Mouse (Mus musculus) neural tube, embryonic 12.5 days (tissue): ENCODE results near the gene Ypel1. TPM values are rescaled to one million over a fixed set of nuclear protein-coding genes. Genes with fewer than 3 reads are reported as not detected.

Experiments
- ATAC-seq: fragments of 200-750 bp; cut with Nextera tagmentation; 2 replicates; pipeline ENCODE4 v1.8.0; 2017; ENCODE audit warnings: low read depth, mild to moderate bottlenecking, moderate TSS enrichment, moderate library complexity; ENCODE audit not compliant: low FRiP score
- H3K27ac ChIP-seq: fragments of 300-500 bp; sonication (generic); 2 replicates; pipeline ENCODE4 v1.5.1; 2016
- H3K27me3 ChIP-seq: fragments of 300-500 bp; sonication (generic); replicated peaks from 2 replicates; pipeline ENCODE4 v1.6.1; 2016; ENCODE audit warnings: mild to moderate bottlenecking
- H3K36me3 ChIP-seq: fragments of 300-500 bp; sonication (generic); 2 replicates; pipeline ENCODE4 v1.6.1; 2016; ENCODE audit warnings: mild to moderate bottlenecking
- H3K4me1 ChIP-seq: fragments of 300-500 bp; sonication (generic); 2 replicates; pipeline ENCODE4 v1.6.1; 2016
- H3K4me2 ChIP-seq: fragments of 300-500 bp; sonication (generic); replicated peaks from 2 replicates; pipeline ENCODE4 v1.6.1; 2016; ENCODE audit warnings: mild to moderate bottlenecking
- H3K4me3 ChIP-seq: fragments of 300-500 bp; sonication (generic); 2 replicates; pipeline ENCODE4 v1.5.1; 2016
- H3K9ac ChIP-seq: fragments of 300-500 bp; sonication (generic); 2 replicates; pipeline ENCODE4 v1.6.1; 2016; ENCODE audit warnings: mild to moderate bottlenecking
- H3K9me3 ChIP-seq: fragments of 300-500 bp; sonication (generic); 2 replicates; pipeline ENCODE4 v1.6.1; 2016; ENCODE audit warnings: mild to moderate bottlenecking
- WGBS: fragments of 180-500 bp; shearing (Covaris S2); methylation state at CpG from one replicate; pipeline ENCODE4 v1.1.7; 2016; 5-methylcytosine and 5-hydroxymethylcytosine counted together
- polyA plus RNA-seq: library from polyadenylated mRNA; unstranded; fragments of >200 nt; fragmentation: Nextera tagmentation; extraction: Ambion mirVana; gene quantifications from 2 replicates; pipeline ENCODE4 v1.2.1, GENCODE M21; 2016

Gene Ypel1
- polyA plus RNA-seq, result 95.0 and 98.6 TPM in 2 replicates

GRCm38 (mm10) chr16:17069511-17070443, at the start of gene Ypel1:
Ypel1 (plus strand) TSS chr16:17069696.
- H3K9ac ChIP-seq, result peak within 1 kb of the TSS; percentile 87
- peak within 1 kb of the TSS; percentile 73 for H3K4me3 ChIP-seq
- H3K27ac ChIP-seq, result peak within 1 kb of the TSS; percentile 80
- ATAC-seq, result peak; percentile 97
- no peaks in the 10 kb centered on the region for H3K27me3 ChIP-seq
- WGBS, result under 1% methylated on average over 76 of the region's 76 CpGs
- 0 out of 2 replicates have a peak, but pooled peaks cover 6% of the 10 kb centered on the region for H3K4me1 ChIP-seq
- H3K4me2 ChIP-seq, result peak within 1 kb of the TSS; percentile 73
- H3K36me3 ChIP-seq, result peaks cover 7% of the 10 kb centered on the region
- H3K9me3 ChIP-seq, result no peaks in the 10 kb centered on the region

GRCm38 (mm10) chr16:17024469-17025148, 44.9 kb upstream of the Ypel1 start:
- no peaks in the 10 kb centered on the region for H3K27me3 ChIP-seq
- H3K4me2 ChIP-seq, result no peak overlapping the region
- no peak overlapping the region for H3K4me3 ChIP-seq
- no peak for ATAC-seq
- no peak overlapping the region for H3K27ac ChIP-seq
- H3K9me3 ChIP-seq, result no peaks in the 10 kb centered on the region
- H3K4me1 ChIP-seq, result no peaks in the 10 kb centered on the region
- H3K9ac ChIP-seq, result no peak overlapping the region
- WGBS, result 93% methylated on average over 3 of the region's 3 CpGs
- peaks cover 52% of the 10 kb centered on the region for H3K36me3 ChIP-seq

- Histone ChIP-seq H3K4me3 (no peak overlapping the region), H3K9ac (no peak overlapping the region), H3K9me3 (no peaks in the 10 kb centered on the region), H3K4me1 (no peaks in the 10 kb centered on the region), H3K27me3 (no peaks in the 10 kb centered on the region), H3K27ac (no peak overlapping the region), H3K36me3 (peaks cover 43% of the 10 kb centered on the region), H3K4me2 (no peak overlapping the region)
- 71% methylated on average over 4 of the region's 4 CpGs for WGBS
- no peak for ATAC-seq
These were observed 39.4 kb upstream of the Ypel1 start for GRCm38 (mm10) chr16:17029971-17030695.

- no peak for ATAC-seq
- H3K27ac ChIP-seq, result no peak overlapping the region
- H3K4me3 ChIP-seq, result no peak overlapping the region
- peaks cover 57% of the 10 kb centered on the region for H3K36me3 ChIP-seq
- no peak overlapping the region for H3K4me2 ChIP-seq
- no peak overlapping the region for H3K9ac ChIP-seq
- H3K9me3 ChIP-seq, result no peaks in the 10 kb centered on the region
- H3K4me1 ChIP-seq, result no peaks in the 10 kb centered on the region
- H3K27me3 ChIP-seq, result no peaks in the 10 kb centered on the region
- WGBS, result 96% methylated on average over 2 of the region's 2 CpGs
These were observed 35.7 kb upstream of the Ypel1 start for GRCm38 (mm10) chr16:17033754-17034153.

- H3K4me3 ChIP-seq, result no peak overlapping the region
- no peak overlapping the region for H3K9ac ChIP-seq
- H3K4me2 ChIP-seq, result no peak overlapping the region
- no peaks in the 10 kb centered on the region for H3K27me3 ChIP-seq
- H3K36me3 ChIP-seq, result peaks cover 81% of the 10 kb centered on the region
- H3K9me3 ChIP-seq, result no peaks in the 10 kb centered on the region
- H3K27ac ChIP-seq, result no peak overlapping the region
- no peak for ATAC-seq
- H3K4me1 ChIP-seq, result no peaks in the 10 kb centered on the region
- 95% methylated on average over 3 of the region's 3 CpGs for WGBS
These were observed 28.8 kb upstream of the Ypel1 start for GRCm38 (mm10) chr16:17040716-17041115.

- Histone ChIP-seq H3K4me1 (no peaks in the 10 kb centered on the region), H3K4me3 (no peak overlapping the region), H3K27me3 (no peaks in the 10 kb centered on the region), H3K9ac (no peak overlapping the region), H3K4me2 (no peak overlapping the region), H3K9me3 (no peaks in the 10 kb centered on the region), H3K36me3 (peaks cover 74% of the 10 kb centered on the region), H3K27ac (no peak overlapping the region)
- 94% methylated on average over 1 of the region's 1 CpGs for WGBS
- no peak for ATAC-seq
These were observed 28.1 kb upstream of the Ypel1 start for GRCm38 (mm10) chr16:17041417-17041816.

- Histone ChIP-seq H3K4me3 (no peak overlapping the region), H3K36me3 (peaks cover 67% of the 10 kb centered on the region), H3K27ac (no peak overlapping the region), H3K4me2 (no peak overlapping the region), H3K4me1 (no peaks in the 10 kb centered on the region), H3K9me3 (no peaks in the 10 kb centered on the region), H3K27me3 (no peaks in the 10 kb centered on the region), H3K9ac (no peak overlapping the region)
- WGBS, result 89% methylated on average over 3 of the region's 3 CpGs
- no peak for ATAC-seq
These were observed 25.2 kb upstream of the Ypel1 start for GRCm38 (mm10) chr16:17044320-17044719.

- no peak overlapping the region for H3K4me3 ChIP-seq
- H3K27me3 ChIP-seq, result no peaks in the 10 kb centered on the region
- H3K36me3 ChIP-seq, result peaks cover 64% of the 10 kb centered on the region
- H3K4me1 ChIP-seq, result no peaks in the 10 kb centered on the region
- H3K9me3 ChIP-seq, result no peaks in the 10 kb centered on the region
- 30% methylated on average over 3 of the region's 3 CpGs for WGBS
- peak; percentile 61; the same call in 1 of the 2 replicates for ATAC-seq
- H3K27ac ChIP-seq, result no peak overlapping the region
- H3K9ac ChIP-seq, result no peak overlapping the region
- H3K4me2 ChIP-seq, result no peak overlapping the region
These were observed 24.2 kb upstream of the Ypel1 start for GRCm38 (mm10) chr16:17045287-17045686.

GRCm38 (mm10) chr16:17049886-17050285, 19.6 kb upstream of the Ypel1 start:
- Histone ChIP-seq H3K9me3 (no peaks in the 10 kb centered on the region), H3K4me1 (no peaks in the 10 kb centered on the region), H3K4me2 (no peak overlapping the region), H3K27ac (no peak overlapping the region), H3K36me3 (peaks cover 24% of the 10 kb centered on the region), H3K9ac (no peak overlapping the region), H3K4me3 (no peak overlapping the region), H3K27me3 (no peaks in the 10 kb centered on the region)
- ATAC-seq, result no peak
- WGBS, result 92% methylated on average over 1 of the region's 1 CpGs

- ATAC-seq, result no peak; the same call in 1 of the 2 replicates
- no peak overlapping the region for H3K4me2 ChIP-seq
- no peaks in the 10 kb centered on the region for H3K27me3 ChIP-seq
- no peak overlapping the region for H3K27ac ChIP-seq
- WGBS, result 78% methylated on average over 7 of the region's 7 CpGs
- no peak overlapping the region for H3K4me3 ChIP-seq
- peaks cover 24% of the 10 kb centered on the region for H3K36me3 ChIP-seq
- H3K9me3 ChIP-seq, result no peaks in the 10 kb centered on the region
- H3K4me1 ChIP-seq, result no peaks in the 10 kb centered on the region; the same call in 1 of the 2 replicates
- H3K9ac ChIP-seq, result no peak overlapping the region
These were observed 17.4 kb upstream of the Ypel1 start for GRCm38 (mm10) chr16:17052087-17052486.

- Histone ChIP-seq H3K27ac (no peak overlapping the region), H3K9me3 (no peaks in the 10 kb centered on the region), H3K27me3 (no peaks in the 10 kb centered on the region), H3K4me2 (no peak overlapping the region), H3K9ac (no peak overlapping the region), H3K36me3 (peaks cover 8% of the 10 kb centered on the region), H3K4me1 (no peaks in the 10 kb centered on the region; the same call in 1 of the 2 replicates), H3K4me3 (no peak overlapping the region)
- no peak for ATAC-seq
- 79% methylated on average over 3 of the region's 3 CpGs for WGBS
These were observed 15.6 kb upstream of the Ypel1 start for GRCm38 (mm10) chr16:17053903-17054302.

GRCm38 (mm10) chr16:17055584-17055983, 13.9 kb upstream of the Ypel1 start:
- Histone ChIP-seq H3K9ac (no peak overlapping the region), H3K4me3 (no peak overlapping the region), H3K36me3 (no peaks in the 10 kb centered on the region), H3K4me1 (no peaks in the 10 kb centered on the region; the same call in 1 of the 2 replicates), H3K4me2 (no peak overlapping the region), H3K9me3 (no peaks in the 10 kb centered on the region), H3K27me3 (no peaks in the 10 kb centered on the region), H3K27ac (no peak overlapping the region)
- 0 out of 2 replicates have a peak, but pooled peaks have one; percentile 8 for ATAC-seq
- 52% methylated on average over 3 of the region's 3 CpGs for WGBS
